Mouse (Mus musculus) T-helper 2 cell (primary cell): ENCODE measurements around the gene Gm10134.
"Not testable (repeated sequence)": the region's sequence is repeated elsewhere in the genome, so short reads cannot be mapped to it uniquely, and the experiment has no call there.

Experiments used
- in situ Hi-C: fragments of 300-600 bp; cut with MboI, MseI; formaldehyde crosslinking; loops from one replicate; pipeline ENCODE4 v1.15.1; 2025; ENCODE audit warnings: high pct_unique_total_duplicates

Gm10134 gene

DNA sequence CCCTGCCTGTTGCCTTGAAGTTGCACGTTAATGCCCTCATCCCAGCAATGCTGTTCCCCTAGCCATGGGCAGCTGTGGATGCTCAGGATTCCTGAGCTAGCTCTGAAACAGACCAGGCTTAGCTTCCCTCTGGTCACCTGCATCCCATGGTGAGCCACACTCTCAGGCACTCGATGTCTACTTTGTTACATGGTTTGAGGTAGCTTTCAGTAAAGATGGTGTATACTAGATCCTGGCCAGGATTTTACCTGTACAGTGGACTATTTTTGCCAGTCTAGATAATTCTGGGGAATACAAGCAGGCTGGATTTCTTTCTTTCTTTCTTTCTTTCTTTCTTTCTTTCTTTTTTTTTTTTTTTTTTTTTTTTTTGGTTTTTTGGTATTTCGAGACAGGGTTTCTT lies at the start of gene Gm10134:
Gene Gm10134, plus strand, starts transcription at position 301 of the 400 bp plus-strand sequence.
- in situ Hi-C loops, result no loop called here

DNA sequence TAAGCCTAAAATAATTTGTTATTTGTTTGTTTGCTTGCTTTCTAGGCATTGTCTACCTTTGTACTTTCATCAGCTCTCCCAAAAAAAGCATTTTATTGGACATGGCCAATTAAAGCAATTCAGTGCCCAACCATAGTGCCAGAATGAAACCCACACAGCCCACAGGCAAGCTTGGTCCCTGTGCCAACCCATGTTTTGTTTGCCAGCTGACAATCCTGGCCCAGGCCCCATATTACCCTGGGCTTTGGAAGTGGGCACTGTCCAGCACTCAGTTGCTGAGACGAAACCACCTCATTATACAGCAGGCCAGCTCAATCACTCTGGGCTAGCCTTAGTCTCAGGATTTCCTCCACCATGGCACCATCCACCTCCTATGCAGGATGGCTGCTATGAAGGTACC lies 49.3 kb upstream of the Gm10134 start:
- in situ Hi-C loops, result no loop called here

DNA sequence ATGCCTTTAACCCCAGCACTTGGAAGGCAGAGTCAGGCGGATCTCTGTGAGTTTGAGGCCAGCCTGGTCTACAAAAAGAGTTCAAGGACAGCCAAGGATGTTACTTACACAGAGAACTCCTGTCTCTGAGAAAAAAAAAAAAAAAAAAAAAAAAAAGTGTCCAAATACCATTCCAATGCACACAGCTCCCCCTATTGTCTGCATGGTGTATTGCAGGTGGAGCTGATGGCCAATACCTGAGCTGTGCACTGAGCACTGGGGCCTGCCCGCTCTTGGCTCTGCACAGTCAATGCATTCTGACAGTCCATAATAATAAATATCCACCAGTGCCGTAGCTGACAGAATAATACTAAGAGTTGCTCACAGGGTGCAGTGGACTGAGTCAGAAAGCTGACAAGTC lies 42.0 kb upstream of the Gm10134 start:
- in situ Hi-C loops, result no loop called here

DNA sequence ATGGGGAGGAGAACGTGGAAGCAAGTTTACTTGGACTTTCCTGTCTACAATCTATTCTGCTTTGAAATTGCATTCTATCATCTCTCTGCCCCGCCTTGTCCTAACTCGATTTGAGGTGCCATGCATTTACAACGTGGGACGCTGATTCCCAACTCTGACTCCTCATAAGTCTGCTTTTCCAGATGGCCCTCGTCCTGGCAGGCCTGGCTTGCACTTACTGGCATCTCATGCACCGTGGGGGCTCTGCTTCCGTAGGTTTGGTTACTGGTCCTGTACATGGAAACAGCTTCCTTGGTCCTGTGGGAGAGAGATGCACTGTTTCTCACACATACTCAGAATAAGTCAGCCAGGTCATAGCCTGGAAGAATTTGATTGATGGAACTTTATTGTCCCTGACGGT lies 41.0 kb upstream of the Gm10134 start:
- in situ Hi-C loops, result no loop called here

DNA sequence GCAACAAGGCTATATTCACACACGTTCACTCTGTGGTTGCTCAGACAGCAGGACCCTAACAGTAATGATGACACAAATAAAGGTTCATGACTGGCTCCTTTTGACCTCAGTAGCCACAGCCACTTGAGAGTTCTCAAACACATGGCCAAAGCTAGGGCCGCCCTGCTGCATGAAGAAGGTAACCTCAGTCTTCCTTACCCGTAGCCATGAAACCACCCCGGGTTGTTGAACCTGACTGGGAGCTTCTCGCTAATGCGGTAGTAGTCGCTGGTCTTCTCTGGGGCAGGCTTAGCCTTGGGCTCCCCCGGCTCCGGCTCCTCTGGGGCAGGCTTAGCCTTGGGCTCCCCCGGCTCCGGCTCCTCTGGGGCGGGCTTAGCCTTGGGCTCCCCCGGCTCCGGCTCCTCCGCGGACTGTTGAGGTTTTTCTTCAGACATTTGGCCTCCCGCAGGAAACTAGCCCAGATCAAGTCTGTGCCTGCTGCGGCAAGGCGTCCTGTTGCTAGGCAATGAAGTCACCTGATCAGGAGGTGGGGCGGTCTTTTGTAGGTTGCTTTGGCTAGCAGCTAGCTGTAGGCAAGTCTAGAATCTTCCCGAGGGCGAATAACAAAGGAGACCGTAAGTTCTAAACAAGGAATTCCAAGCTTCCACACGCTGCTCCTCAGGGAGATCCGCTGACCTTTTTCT lies 39.9 kb upstream of the Gm10134 start, which contains the start of gene 1700007K13Rik:
Gene 1700007K13Rik, minus strand, starts transcription at position 497 of the 683 bp plus-strand sequence.
- in situ Hi-C loops, result no loop called here

DNA sequence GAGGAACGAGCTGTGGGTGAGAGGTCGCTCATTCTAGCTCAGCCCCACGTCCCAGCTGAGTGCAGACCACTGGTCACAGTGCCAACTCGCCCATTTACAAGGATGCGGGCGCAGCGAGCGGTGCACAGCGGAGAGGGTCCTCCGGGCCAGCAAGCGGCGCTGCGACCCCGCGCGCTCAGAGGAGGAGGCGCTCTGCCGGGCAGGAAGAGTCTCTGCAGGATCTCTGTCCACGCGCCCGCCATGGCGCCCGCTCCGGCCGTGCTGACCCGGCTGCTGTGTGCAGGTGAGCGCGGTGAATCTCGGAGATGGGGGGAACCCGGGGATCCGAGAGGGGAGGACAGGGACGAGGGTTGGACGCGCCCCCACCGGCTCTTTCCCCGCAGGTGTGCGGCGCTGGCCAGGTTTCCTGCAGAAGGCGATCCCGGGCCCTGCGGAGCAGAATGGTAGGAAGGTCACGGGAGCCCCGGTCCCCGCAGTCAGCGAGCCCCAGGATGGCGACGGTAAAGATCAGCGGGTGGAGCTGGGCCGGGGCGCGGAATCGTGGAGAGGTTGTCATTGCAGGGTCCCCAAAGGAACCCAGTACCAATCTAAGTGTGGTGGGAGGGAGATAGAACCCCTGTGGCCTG lies 37.9 kb upstream of the Gm10134 start, which contains the start of gene Mrps2:
Gene Mrps2, plus strand, starts transcription at position 207 of the 626 bp plus-strand sequence.
- in situ Hi-C loops, result no loop called here

DNA sequence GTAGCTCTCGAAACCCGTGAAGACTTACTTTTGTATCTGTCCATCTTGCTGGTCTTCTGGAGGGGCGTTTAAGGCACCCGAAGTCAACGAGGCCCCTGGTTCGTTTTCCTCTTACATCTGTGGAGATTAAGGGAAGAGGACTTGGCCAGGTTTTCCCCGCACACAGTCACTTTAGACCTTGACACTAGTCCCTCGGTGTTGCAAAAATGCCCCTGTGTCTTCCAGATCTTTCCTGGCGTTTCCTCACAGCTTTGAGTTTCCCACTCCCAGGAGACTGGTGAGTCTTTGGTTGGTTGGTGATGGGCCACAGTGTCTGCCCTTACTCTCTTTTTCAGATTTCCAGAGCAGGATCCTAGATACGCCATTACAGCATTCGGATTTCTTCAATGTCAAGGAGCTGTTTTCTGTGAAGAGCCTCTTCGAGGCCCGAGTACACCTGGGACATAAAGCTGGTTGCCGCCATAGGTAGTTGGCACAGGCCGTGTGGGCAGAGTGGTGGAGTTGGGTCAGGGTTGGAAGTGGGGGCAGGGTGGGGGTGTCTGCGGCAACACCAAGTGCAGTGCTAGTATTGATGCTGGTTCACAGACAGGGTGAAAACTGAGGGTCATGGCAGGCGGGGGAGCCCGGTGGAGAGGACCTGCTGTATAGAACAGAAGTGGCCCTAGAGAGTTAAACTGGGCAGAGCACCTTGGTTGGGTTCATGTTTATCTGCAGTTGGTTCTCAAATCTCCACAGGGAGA lies 37.2 kb upstream of the Gm10134 start:
- in situ Hi-C loops, result no loop called here

DNA sequence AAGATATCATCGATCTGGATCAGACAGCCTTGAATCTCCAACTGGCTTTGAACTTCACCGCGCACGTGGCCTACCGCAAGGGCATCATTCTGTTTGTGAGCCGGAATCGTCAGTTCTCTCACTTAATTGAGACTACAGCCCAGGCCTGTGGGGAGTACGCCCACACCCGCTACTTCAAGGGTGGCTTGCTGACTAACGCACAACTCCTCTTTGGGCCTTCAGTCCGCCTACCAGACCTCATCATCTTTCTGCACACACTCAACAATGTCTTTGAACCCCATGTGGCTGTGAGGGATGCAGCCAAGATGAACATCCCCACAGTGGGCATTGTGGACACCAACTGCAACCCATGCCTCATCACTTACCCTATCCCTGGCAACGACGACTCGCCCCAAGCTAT lies 36.4 kb upstream of the Gm10134 start:
- in situ Hi-C loops, result no loop called here

DNA sequence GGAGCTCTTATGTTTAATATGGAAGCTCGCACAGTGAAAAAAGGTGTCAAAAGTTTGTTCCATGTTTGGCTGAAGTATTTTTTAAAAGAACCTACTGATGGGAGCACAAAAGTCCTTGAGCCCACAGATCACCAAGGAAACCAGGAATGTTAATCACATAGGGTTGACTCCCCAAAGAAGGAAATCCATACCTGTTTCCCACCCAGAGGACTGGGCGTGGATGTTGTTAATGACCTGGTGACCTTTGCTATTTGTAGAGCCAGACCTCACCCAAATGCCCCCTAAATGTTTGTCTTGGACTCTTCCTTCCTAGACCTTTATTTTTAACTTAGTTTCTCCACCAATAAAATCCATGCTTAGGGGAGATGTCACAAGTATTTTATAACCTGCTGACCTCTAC lies 35.3 kb upstream of the Gm10134 start:
- in situ Hi-C loops, result no loop called here

DNA sequence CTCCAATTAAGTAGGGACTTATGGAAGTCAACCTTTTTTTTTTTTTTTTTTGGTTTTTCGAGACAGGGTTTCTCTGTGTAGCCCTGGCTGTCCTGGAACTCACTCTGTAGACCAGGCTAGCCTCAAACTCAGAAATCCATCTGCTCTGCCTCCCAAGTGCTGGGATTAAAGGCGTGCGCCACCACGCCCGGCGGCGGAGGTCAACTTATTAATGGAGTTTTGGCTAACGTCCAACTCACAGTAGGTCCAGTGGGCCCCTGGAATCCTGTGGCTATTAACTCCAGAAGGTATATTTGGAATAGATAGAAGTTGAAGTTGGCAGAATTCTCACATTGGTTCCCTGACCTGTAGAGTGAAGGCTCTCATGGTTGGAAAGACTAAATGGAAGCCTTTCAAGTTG lies 33.9 kb upstream of the Gm10134 start:
- in situ Hi-C loops, result not testable (repeated sequence)

DNA sequence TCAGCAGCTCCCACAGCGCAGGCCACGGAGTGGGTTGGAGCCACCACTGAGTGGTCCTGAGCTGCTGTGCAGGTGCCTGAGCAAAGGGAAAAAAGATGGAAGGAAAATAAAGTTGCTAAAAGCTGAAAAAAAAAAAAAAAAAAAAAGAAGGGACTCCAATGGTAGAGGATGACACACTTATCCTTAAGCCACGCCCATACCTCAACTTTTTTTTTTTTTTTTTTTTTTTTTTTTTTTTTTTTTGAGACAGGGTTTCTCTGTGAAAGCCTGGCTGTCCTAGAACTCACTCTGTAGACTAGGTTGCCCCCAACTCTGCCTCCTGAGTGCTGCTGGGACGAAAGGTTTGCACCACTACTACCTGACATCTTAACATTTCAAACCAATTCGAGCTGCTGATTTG lies 27.9 kb upstream of the Gm10134 start:
- in situ Hi-C loops, result not testable (repeated sequence)

DNA sequence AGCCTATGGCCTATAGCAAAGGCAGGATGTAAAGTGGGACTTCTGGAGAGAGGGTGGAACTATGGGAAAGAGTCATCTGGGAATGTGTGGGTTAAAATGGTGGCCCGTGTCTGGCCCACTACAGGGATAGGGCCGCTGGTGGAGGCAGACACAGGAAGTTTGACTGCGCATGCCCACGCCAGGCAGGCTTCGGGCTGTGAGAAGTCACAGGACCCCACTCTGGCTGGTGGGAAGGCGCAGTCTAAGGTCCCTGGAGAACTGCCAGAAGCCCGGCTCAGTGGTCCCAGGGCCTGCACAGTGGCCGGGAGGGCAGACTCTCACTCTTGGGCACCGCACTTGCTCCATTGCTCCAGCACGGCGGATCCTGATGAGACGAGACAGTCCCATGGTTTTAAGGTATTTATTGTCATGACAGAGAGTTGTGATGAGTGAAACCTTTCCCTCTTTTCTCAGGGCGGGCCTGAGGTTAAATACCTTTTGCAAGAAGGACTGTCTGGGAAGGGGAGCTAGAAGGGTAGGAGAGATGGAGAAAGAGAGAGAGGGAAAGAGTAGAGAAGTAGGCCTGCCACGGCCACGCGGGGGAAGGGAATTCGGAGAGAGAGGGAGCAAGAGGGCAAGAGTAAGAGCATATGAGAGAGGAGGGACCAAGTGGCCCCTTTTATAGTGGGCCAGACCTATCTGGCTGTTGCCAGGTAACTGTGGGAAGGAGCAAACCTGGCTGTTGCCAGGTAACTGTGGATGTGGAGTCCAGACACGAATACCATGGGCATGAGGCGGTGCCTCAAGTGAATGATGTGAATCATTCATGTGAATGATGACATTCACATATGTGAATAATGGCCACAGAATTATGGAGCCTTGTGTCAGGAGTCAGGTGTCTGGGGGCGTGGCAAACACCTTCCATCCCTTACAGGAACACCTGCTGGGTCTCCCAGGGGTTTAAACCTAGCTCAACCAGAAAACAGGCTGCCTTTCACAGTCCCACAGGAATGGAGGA lies 26.4 kb upstream of the Gm10134 start:
- in situ Hi-C loops, result no loop called here

DNA sequence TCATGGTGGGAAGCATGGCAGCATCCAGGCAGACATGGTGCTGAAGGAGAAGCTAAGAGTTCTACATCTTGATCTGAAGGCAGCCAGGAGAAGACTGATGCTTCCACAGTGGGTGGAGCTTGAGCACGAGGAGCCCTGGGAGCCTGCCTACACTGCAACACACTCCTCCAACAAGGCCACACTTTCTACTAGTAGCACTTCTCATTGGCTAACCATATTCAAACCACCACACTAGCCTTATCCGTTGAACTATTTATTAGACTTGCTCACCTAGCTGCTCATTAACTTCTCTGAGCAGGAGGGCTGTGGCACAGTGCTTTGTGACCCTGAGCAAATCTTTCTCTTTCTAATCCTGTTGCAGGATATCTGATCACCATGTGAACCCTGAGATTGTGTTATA lies 22.0 kb upstream of the Gm10134 start:
- in situ Hi-C loops, result no loop called here

DNA sequence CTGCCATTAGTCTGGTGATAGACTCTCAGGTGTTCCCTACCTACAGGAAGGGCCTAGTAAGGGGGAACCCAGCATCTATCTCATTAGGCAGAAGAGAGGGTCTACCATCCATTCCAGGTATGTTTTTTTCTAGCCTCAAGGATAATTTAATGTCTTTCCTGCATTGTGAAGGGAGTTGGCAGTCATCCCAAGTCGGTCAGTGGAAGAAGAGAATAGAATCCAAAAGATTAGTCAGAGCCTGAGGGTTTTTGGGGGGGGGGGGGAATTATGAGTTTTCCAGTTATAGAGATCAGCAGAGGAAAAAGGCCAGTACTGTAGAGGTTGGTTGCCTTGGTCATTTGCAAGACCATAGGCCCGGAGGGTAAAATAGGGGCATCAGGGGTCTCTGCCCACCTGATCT lies 11.4 kb upstream of the Gm10134 start:
- in situ Hi-C loops, result no loop called here

DNA sequence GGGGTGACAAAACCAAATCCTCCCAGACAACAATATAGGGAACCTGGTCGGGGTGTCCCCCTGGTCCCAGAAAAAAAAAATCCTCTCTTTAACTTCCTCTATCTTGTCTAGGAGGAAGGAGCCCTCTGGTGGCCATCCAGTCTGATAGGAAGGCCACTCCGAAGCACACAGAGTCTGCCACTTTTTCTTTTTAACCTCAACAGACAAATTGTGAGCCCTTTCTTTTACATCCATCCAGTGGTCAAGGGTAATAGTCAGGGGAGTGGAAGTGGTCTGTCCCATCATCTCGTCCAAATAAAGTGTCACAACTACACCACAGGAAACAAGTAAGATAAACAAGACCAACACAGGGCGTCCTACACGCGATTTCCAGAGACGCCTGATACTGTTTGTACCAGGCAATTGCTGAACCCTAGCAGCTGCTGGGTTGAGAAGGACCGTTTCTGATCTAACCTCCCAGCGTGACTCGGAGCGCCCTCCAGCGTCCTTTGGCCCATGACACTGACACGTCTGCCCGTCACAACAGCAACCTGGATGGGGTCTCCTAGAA lies 10.6 kb upstream of the Gm10134 start:
- in situ Hi-C loops, result no loop called here

DNA sequence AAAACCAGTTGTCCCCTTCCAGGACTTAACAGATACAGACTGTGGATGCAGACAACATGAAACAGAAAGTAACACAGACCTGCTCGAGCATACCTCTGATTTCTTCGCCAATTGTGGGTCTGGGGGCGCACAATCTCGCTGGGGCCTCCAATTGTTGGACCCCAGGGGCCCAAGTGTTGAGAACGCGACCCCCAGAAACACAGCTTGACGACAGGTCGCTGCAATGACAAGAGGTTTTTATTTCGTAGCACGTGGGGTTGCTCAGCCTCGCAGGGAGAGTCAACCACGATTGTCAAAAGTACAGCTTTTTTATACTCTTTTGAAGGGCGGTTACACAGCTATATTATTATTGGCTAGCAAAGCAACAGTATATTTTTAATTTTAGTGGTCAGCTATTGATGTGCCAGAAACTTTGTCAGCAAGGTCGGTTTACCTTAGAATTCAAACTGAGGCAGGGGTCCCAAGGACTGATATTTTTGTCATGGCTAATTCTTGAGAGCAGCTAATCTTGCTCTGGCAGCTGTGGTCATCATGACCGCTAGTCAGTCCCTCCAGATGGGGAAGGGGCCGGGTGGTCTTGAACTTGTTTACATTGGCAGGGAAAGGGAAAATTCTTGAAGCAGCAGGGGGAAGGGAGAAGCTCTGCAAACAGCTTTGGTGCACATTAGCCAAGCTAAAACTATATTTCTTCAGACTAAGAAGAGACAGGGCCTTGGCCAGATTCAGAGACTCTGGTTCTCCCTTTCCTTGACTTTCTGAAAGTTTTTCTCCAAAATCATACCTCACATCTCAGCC lies 9.9 kb upstream of the Gm10134 start:
- in situ Hi-C loops, result no loop called here

DNA sequence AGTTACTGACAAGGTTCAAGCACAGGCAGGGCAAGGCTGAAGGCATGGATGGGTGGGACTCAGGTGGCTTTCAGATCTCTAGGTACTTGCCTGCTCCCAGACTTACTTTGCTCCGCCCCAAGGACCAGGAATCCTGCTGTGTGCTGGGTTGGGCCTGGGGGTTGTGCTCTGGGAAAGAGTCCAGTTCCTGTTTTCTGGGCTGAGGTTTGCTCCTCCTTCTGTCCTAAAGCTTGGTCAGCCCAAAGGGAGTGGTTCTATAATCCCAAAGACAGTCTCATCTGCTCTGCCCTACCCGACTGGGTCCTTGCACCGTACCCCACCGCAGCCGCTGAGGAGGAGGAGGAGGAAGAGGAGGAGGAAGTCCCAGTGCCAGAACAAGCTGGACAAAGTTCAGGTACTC lies 9.2 kb upstream of the Gm10134 start, which contains the start of gene Gbgt1:
Gene Gbgt1, plus strand, starts transcription at position 221 of the 400 bp plus-strand sequence.
- in situ Hi-C loops, result no loop called here

DNA sequence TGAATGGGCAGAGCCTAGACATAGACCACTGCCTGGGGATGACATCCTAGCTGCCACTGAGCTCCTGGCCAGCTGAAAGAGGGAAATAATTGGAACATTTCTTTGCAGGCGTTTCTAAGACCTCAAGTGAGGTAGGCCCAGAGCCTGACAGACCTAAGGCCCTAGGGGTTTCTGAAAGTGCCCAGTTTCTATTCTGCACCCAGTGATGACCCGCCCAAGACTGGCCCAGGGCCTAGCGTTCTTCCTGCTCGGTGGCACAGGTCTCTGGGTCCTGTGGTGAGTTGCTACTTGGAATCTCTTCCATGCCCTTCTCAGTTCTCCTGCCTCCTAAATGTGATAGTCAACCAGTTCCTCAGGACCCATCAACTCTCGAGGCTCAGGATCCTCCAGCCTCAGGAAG lies 8.3 kb upstream of the Gm10134 start:
- in situ Hi-C loops, result no loop called here

DNA sequence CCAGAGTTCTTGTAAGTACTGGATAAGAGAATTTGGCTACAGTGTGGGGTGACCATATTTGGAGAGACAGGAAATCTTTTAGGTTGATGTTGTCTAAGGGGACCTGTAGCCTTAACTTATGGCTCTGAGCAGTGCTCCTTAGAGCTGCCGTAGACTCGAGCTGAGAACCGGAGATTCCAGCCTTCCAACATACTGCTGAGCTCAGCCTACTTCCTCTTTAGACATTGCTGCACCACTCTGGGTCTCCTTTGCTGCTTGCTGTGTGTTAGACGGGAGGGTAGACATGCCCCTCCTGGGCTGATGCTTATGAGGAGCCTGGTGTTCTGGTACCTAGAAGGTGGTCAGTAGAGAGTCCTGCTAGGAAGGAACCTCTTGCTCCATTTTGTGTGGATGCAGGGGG lies 7.5 kb upstream of the Gm10134 start:
- in situ Hi-C loops, result no loop called here

DNA sequence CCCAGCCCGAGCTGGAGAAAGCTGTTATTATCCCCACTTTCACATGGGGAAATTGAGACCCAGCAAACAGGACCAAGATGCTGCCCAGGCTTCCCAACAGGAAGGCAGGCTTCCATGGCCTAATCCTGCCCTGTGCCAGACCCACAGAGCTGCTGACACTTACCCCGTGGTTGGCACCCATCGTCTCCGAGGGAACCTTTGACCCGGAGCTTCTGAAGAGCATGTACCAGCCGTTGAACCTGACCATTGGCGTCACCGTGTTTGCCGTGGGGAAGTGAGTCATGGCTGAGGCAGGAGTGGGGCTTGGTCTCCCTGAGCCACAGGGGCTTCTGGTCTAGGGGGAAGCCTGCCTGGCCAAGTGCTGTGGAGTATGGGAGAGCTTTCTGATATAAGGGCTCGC lies 2.9 kb upstream of the Gm10134 start:
- in situ Hi-C loops, result no loop called here
